Mouse (Mus musculus) left cerebral cortex, adult 2 months (tissue): ENCODE measurements at regions not wholly inside any gene's neighbourhood (a gene's known extent, or its start where the extent isn't known, plus 50 kb on each side); places are given as distances from the start of the nearest gene placed in this dataset.
A peak's percentile ranks its signal among the peaks of the same experiment; 100 is the strongest.

Source experiments
- DNase-seq, 2 experiments: peaks; one replicate each; pipeline ENCODE4 v3.0.0; 2021 to 2022; ENCODE audit warnings: low spot score in 2 of 2, mixed read lengths in 1 of 2; ENCODE audit errors: extremely low spot score in 1 of 2
- H3K27ac ChIP-seq: fragments of 200-600 bp; 2 replicates; pipeline ENCODE4 v1.8.1; 2022
- H3K4me3 ChIP-seq: fragments of 200-600 bp; 2 replicates; pipeline ENCODE4 v1.8.1; 2022
- CTCF ChIP-seq: fragments of 200-600 bp; IDR thresholded peaks from 2 replicates; pipeline ENCODE4 v1.8.1; 2022; ENCODE audit warnings: antibody characterized with exemption, mild to moderate bottlenecking, moderate library complexity
- intact Hi-C: fragments of 180-260 bp; cut with DNase I; formaldehyde crosslinking; loops from one replicate; pipeline ENCODE4 v1.15.1; 2025

DNA sequence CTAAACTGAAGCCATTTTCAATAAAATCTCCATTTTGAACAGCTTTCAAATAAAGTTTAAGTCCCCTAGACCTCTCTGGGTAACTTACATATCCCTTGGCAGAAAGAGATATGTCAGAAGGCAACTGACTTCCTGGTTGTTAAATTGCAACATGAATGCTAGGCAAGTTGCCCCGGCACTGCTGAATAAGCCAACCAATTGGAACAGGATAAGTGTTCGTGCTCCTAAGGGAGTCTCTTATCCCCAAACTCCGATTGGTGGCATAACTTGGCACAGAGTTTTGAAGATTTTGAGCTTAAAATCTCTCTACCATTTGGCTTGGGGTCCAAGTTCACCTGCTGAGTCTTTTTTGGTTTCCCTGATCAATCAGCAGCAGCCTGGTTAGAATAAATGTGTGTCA lies 147.4 kb downstream of the Plxna1 start:
- Histone ChIP-seq H3K4me3 (no peak overlapping the region), H3K27ac (no peak overlapping the region)
- intact Hi-C loops = loop anchor here (5.0 kb wide), 1 partner anchor 43 kb away; no protein-coding TSS in a partner anchor
- TF ChIP-seq CTCF = no peak
- no peak for DNase-seq

DNA sequence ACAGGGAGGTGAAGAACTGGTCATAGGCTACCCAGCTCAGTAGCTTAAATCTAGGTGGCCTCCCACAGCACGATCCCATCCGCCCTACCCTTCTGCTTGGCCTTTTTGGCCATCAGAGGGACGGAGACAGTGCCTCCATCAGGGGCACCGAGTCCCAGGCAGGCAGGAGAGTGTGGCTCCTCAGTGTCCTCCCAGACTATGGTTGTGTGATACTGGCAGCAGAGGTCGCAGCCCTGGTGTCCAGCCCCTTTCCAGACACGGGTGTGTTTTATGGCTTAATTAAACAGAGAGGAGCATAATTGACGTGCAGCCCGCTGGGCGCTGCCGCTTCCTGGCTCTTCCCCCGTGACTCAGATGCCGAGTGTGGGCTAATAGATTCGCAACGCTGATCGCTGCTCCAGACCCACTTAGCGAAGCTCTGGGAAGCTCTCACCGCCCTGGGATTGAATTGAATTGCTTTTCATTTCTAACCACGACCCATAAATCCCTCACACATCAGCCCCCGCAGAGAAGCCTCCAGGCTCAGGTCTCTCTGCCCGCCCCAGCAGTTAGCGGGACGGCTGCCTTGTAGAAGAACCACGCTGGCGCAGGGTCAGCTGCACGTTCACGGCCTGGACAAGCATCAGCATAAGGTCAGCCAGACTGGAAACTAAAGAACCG lies 126.9 kb downstream of the Plxna1 start:
- TF ChIP-seq CTCF = no peak
- DNase-seq = peak; percentile 31 to 53
- peak overlapping the region; percentile 19; the same call in 1 of the 2 replicates for H3K4me3 ChIP-seq
- intact Hi-C loops = loop anchor here (5.0 to 10.0 kb wide), 4 partner anchors 102 to 298 kb away; no protein-coding TSS in a partner anchor
- no peak overlapping the region for H3K27ac ChIP-seq

DNA sequence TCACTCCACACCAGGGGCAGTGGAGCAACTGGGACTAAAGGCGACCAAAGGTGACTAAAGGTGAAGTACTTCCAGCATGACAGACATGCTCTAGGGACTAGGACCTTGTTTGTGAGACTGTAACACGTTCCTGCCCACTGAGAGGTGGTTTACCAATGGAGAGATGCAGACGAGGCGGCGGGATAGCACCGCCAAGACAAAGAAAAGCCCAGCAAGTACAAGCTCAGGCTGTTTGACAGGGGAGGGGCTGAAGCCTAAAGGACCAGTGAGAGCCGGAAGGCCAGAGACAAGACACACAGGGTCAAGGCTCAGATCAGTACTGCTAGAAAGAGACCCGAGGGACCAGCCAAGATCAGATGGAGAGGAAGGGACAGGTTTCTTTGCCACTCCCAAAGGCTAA lies 126.2 kb downstream of the Plxna1 start:
- Histone ChIP-seq H3K4me3 (no peak overlapping the region), H3K27ac (no peak overlapping the region)
- intact Hi-C loops = loop anchor here (5.0 to 10.0 kb wide), 4 partner anchors 101 to 299 kb away; no protein-coding TSS in a partner anchor
- DNase-seq = no peak
- no peak for TF ChIP-seq CTCF

DNA sequence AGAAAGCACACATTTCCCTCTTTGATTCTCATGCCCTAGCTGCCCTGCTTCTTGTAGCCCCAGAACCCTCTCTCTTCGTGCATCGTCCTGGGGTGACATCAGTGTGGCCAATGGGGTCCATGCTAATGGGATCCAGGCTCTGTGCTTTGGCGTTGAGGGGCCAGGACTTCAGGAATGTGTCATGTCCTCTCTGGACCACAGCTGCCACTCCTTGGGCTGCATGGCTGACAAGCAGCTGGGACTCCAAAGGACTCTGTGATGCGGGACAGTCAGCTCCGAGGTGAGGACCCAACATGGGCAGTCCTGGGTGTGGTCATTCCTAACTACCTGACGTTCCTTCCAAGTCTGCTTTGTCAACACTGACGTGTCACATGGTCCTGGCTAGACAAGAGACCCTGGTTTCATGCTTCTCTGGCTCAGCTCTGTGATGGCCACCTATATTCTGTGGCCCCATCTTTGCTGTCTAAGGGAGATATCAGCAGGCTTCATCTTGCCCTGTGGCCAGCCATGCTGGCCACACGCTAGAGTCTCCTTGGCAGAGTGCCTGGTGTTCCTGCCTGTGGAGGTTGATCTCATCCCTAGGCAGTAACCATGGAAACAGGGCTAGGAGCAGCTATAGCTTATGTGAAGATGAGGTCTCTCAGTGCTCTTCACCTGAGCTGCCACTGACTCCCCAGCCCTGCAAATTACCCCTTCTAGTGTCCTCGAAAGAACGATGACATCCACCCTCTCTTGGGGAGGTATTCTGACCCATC lies 125.4 kb downstream of the Plxna1 start:
- TF ChIP-seq CTCF = no peak
- Histone ChIP-seq H3K27ac (peak overlapping the region; percentile 59; the same call in 1 of the 2 replicates), H3K4me3 (no peak overlapping the region)
- intact Hi-C loops = loop anchor here (5.0 to 10.0 kb wide), 4 partner anchors 100 to 300 kb away; no protein-coding TSS in a partner anchor
- DNase-seq = peak; percentile 47 to 49

DNA sequence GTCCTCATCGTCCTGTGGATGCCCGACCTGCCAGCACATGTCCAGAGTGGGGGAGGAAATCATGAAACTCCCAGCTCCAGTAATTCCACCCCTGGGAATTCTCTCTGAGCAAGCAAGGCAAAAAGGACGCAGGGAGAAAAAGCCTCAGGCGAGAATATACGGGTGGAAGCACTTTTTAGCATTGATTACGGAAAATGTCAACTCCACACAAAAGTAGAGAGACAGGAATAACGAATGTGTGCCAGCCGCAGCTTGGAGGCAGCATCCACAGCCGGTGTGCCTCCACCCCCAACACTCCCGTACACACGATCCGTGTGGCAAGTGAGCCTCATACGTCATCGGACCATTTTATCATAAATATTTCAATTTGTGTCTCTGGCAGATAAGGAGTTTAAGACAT lies 123.5 kb downstream of the Plxna1 start:
- Histone ChIP-seq H3K27ac (peak overlapping the region; percentile 32; the same call in 1 of the 2 replicates), H3K4me3 (no peak overlapping the region)
- DNase-seq = peak; percentile 38 to 44
- intact Hi-C loops = loop anchor here (5.0 to 10.0 kb wide), 4 partner anchors 98 to 302 kb away; no protein-coding TSS in a partner anchor
- TF ChIP-seq CTCF = no peak

DNA sequence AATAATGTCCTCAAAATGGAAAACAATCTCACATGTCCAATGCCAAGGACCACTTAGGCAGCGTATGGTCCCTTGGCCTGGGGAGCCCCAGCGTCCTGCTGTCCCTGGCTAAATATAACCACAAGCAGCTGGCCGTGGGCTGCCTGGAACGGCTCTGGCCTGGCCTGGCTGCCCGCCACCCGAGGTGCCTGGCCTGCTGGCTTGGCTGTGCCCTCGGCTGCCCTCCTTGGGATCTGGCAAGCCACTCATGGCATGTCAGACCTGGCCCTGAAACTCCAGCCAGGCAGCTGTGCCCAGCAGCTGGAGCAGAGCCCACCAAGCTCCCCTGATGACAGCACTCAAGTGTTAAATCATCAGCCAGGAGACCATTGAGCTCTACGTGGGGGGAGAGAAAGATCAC lies 122.9 kb downstream of the Plxna1 start:
- Histone ChIP-seq H3K4me3 (no peak overlapping the region), H3K27ac (peak overlapping the region; percentile 13; the same call in 1 of the 2 replicates)
- no peak for TF ChIP-seq CTCF
- intact Hi-C loops = loop anchor here (5.0 to 10.0 kb wide), 4 partner anchors 98 to 302 kb away; no protein-coding TSS in a partner anchor
- DNase-seq = peak in 1 of 2 experiments; percentile 43

DNA sequence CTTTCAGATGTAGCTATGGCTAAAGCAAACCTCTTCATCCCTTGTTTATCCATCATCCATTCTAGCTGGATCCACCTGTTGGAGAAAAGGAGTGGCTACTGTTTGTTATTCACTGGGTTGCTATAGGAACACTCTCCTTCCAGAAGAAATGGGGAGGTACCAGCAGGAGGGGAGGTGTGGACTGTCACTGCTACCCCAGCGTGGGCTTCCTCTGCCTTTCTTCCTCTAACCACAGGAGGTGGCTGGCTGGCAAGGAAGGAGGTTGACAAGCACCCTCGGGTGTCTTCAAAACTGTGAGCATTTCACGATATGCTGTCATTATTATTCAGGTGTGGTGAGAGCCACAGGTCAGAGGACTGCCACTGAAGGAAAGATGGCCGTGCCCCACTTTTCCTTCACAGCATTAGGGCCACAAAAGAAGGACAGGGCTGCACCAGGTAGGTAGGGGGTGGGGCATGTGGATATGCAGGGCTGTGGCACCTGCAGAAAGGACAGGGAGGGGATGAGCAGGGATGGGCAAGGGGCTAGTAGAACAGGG lies 122.2 kb downstream of the Plxna1 start:
- intact Hi-C loops = no loop called here
- Histone ChIP-seq H3K4me3 (no peak overlapping the region), H3K27ac (no peak overlapping the region)
- no peak for DNase-seq
- TF ChIP-seq CTCF = no peak; the same call in none of the 2 replicates

DNA sequence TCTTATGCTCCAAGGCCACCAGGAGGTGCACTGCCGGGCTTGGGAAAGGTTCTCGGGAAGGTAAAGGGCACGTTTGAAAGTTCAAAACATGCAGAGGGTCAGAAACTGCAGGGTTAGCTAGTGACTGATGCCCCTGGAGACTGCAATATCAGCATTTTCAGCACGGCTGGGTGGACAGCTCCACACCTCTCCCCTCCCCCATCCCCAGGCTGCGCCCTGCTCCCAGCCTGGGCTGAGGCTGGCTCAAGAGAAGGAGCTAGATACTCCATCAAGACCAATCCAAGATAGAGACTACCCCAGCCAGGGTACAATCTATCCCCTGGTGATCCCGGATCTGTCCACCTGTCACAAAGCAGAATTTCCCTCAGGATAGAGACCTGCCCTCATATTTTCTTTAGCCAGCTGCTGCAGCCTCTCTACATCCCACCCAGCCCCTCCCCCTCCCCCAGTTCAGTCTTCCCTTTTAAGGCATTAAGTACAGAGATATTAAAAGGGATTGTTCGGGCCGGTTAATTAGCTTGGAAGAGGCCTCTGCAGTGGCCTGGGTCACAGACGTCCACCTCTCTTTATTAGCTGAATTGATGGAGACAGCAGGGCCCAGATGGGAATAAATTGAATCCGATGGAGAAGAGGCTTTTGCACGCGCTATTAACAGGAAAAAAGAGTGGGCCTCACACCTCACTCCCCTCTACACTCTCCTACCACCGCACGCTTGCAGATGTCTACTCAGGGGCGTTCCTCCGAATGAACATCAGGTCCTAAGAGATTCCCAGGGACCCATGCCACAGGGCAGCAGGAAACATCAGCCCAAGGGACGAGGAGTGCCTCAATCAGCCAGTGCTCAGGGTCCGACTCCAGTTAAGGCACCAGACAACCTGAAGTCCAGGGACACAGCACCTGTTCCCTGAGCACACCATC lies 119.8 kb downstream of the Plxna1 start:
- intact Hi-C loops = no loop called here
- no peak for DNase-seq
- no peak for TF ChIP-seq CTCF
- Histone ChIP-seq H3K4me3 (no peak overlapping the region), H3K27ac (no peak overlapping the region)

DNA sequence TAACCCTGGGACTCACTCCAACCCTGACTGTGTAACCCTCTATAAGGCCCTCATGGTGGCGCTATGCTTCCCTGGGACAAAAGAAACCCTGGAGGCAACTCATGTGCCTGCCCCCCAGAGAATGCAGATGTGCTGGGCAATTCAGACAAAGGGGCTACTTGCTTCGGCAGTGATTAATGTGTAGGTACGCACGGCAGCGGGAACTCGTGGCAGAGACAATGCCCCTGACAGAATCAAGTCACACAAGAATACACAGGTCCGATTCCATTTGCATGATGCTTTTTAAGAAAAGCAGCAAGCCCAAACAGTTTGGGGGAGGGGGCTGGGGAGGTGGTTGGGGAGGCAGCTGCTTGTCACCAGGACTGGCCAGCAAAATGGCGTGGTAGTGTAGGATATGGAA lies 116.9 kb downstream of the Plxna1 start:
- intact Hi-C loops = no loop called here
- DNase-seq = no peak
- Histone ChIP-seq H3K27ac (no peak overlapping the region), H3K4me3 (no peak overlapping the region)
- no peak; the same call in 1 of the 2 replicates for TF ChIP-seq CTCF

DNA sequence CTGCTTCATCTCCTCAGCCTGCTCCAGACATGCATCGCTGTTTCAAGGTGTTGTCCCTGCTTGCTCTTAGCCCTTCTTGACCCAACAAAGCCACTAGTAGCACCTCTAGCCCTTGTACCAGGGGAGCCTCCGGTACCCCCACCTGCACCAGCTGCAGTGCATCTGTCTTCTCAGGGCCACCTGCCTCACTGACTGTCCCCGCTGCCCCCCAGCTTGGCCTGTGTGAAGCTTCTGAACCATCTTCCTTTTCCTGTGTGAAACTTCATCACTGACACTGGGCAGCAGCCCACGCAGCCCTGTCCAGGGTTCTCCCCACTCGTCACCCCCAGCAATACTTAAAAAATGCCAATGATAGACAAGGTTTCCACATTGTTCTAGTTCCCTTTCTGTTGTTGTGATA lies 116.2 kb downstream of the Plxna1 start:
- intact Hi-C loops = no loop called here
- TF ChIP-seq CTCF = no peak
- DNase-seq = no peak
- H3K27ac ChIP-seq = no peak overlapping the region
- no peak overlapping the region for H3K4me3 ChIP-seq

DNA sequence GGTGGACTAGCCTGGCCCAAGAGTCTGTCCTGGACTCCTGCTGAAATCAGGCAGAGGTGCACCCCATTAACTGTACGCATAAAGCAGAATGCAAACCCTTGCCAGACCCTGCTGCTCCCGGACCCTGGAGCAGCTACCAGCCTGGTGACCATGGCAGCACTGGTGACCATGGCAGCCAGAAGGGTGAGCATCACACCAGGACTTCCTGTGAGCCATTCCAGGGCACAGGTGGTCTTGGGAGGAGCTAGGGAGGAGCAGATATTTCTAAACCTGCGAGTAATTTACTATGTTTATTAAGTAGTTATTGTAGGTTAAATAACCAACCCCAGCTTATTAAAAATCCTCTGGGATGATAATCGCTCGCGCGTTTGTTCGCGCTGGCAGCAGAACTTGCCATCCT lies 113.8 kb downstream of the Plxna1 start:
- intact Hi-C loops = no loop called here
- H3K4me3 ChIP-seq = no peak overlapping the region
- no peak for TF ChIP-seq CTCF
- DNase-seq = no peak
- H3K27ac ChIP-seq = no peak overlapping the region
